Mouse (Mus musculus) mammary gland, adult 2 months (tissue): ENCODE measurements around the gene Mthfd1. TPM values are rescaled to one million over a fixed set of nuclear protein-coding genes. Genes with fewer than 3 reads are reported as not detected.

Experiments used
- polyA plus RNA-seq: library from polyadenylated mRNA; depleted of rRNA; stranded (reverse); fragments of >200 nt; gene quantifications from 2 replicates; pipeline ENCODE4 v1.2.3, GENCODE M21; 2012; ENCODE audit warnings: low replicate concordance; rRNA removed

Gene Mthfd1
- polyA plus RNA-seq: 11.4 and 25.3 TPM in 2 replicates

GRCm38 (mm10) chr12:76254725-76255498 is at the start of gene Mthfd1:
TSS of gene Mthfd1 (plus strand) at chr12:76255298.

DNA sequence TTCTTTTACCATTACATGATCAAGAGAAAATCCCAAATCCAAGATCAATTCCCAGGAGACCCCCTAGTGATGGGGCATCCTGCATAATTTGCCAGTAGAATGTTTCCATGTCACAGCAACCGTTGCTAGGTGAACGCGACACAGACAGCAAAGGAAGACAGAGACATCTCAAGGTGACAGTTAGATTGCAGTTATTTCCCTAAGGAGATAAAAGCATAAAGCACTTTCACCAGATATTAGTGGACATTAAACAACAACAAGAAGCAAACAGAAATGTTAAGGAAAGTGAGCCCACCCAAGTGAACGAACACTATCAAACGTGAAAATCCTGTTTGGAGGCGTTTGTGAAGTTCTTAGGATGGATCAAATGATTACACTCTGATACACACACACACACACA is 8.5 kb upstream of the Mthfd1 start, which contains the start of gene Tex21:
Gene Tex21, minus strand, starts transcription at position 101 of the 400 bp plus-strand sequence.

DNA sequence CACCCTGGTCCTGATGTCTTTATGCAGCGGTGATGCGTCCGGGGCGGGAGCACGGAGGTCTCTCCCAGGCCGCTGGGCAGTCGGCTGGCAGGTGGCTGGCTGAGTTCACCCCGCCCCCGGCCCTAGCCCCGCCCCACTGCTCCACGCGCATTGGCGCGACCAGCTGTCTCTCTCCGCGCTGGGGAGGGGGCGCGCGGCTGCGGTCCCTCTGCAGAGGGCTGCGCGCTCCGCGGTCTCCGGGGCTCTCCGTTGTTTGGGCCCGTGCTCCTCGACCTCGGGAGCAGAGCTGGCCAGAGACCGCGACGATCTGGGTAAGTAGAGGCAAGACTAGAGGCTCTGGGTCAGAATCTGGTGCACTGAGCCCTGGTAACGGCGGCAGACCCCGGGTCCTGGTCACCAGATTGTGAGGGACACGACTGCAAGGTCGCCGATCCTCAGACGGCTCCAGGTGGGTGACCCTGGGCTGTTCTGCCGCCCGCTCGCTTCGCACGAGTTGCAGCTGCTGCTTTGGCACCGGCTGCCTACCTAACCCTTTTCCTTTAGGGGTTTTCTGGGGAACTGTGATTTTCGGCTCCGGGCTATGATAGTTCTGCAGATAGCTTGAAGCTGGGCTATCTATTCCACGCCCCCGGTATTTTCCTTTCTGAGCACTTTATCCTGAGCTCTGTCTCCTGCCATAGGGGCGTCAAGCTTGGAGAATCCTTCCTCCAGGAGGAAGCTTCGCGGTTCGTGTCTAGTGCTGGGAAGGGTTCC is 69.8 kb downstream of the Mthfd1 start, which contains the start of gene Akap5:
Gene Akap5, plus strand, starts transcription at position 213 of the 753 bp plus-strand sequence.

Other genes with a start within 250 kb of the Mthfd1 start
- gene Esr2, start 78.0 kb upstream of the Mthfd1 start, polyA plus RNA-seq: not detected in 2 replicates
- gene Tex21, start 8.6 kb upstream of the Mthfd1 start, polyA plus RNA-seq: not detected in 2 replicates
- 0.11 and 0.22 TPM in 2 replicates for gene Akap5, start 69.6 kb downstream of the Mthfd1 start, polyA plus RNA-seq
- gene Zbtb25, start 114.3 kb downstream of the Mthfd1 start, polyA plus RNA-seq: 8.2 and 12.5 TPM in 2 replicates
- 2.8 and 3.0 TPM in 2 replicates for gene Zbtb1, start 115.0 kb downstream of the Mthfd1 start, polyA plus RNA-seq
- 7.5 and 12.5 TPM in 2 replicates for gene Hspa2, start 148.9 kb downstream of the Mthfd1 start, polyA plus RNA-seq
- gene Ppp1r36, start 162.2 kb downstream of the Mthfd1 start, polyA plus RNA-seq: 0.11 and 0.18 TPM in 2 replicates